Mouse (Mus musculus): ENCODE data around the gene Stxbp6. TPM values are rescaled to one million over a fixed set of nuclear protein-coding genes. Genes with fewer than 3 reads are reported as not detected.

Gene Stxbp6
- total and polyA plus RNA-seq, 3 experiments = not detected

- H3K4me1 ChIP-seq (ENCODE audit: control insufficient read depth in 1 of 2, insufficient read depth in 2 of 2, low read length in 2 of 2) = no peaks in the 10 kb centered on the region
- no peaks in the 10 kb centered on the region for H3K9me3 ChIP-seq (replicated peaks; ENCODE audit: insufficient read depth, low read length)
- no peak overlapping the region for H3K4me3 ChIP-seq (ENCODE audit: control insufficient read depth in 1 of 2, insufficient read depth in 1 of 2, low read depth in 2 of 2, low read length in 2 of 2)
- H3K27ac ChIP-seq (ENCODE audit: control insufficient read depth, low read depth, low read length) = no peak overlapping the region
- no peak for TF ChIP-seq TCF12 (IDR thresholded peaks at IDR 0.05; ENCODE audit: low read depth, low read length)
- TF ChIP-seq TBP (IDR thresholded peaks at IDR 0.05; ENCODE audit: low read depth, low read length) = no peak
- TF ChIP-seq MAZ (IDR thresholded peaks at IDR 0.05; ENCODE audit: low read depth, low read length) = no peak
- TF ChIP-seq E2F4 (IDR thresholded peaks at IDR 0.05; ENCODE audit: borderline replicate concordance, low read depth, low read length) = no peak
- no peak for TF ChIP-seq GABPA (IDR thresholded peaks at IDR 0.05; ENCODE audit: low read depth, low read length)
- TF ChIP-seq RAD21 (IDR thresholded peaks at IDR 0.05; ENCODE audit: low read depth, low read length) = no peak
- TF ChIP-seq NELFE (IDR thresholded peaks at IDR 0.05; ENCODE audit: low read depth, low read length) = no peak
- TF ChIP-seq MYB (IDR thresholded peaks at IDR 0.05; ENCODE audit: low read depth, low read length) = no peak
- TF ChIP-seq MEF2A (IDR thresholded peaks at IDR 0.05; ENCODE audit: extremely low read depth, insufficient replicate concordance, low read depth, low read length, poor library complexity, severe bottlenecking) = no peak
- TF ChIP-seq TAL1 (IDR thresholded peaks at IDR 0.05; ENCODE audit: low read length) = no peak
- no peak for TF ChIP-seq RCOR1 (IDR thresholded peaks at IDR 0.05; ENCODE audit: low read depth, low read length)
- no peak for TF ChIP-seq MYC (IDR thresholded peaks at IDR 0.05; ENCODE audit: low read depth, low read length)
- TF ChIP-seq USF1 (IDR thresholded peaks at IDR 0.05; ENCODE audit: low read depth, low read length) = no peak
- no peak for TF ChIP-seq NRF1 (IDR thresholded peaks at IDR 0.05; ENCODE audit: insufficient read depth, low read depth, low read length, poor library complexity, severe bottlenecking)
- TF ChIP-seq UBTF (IDR thresholded peaks at IDR 0.05; ENCODE audit: borderline replicate concordance, insufficient read depth, low read depth, low read length) = no peak
- TF ChIP-seq ELF1 (IDR thresholded peaks at IDR 0.05; ENCODE audit: low read depth, low read length) = no peak
- no peak for TF ChIP-seq MXI1 (IDR thresholded peaks at IDR 0.05; ENCODE audit: low read depth, low read length)
- no peak for TF ChIP-seq MAFK (IDR thresholded peaks at IDR 0.05; ENCODE audit: borderline replicate concordance, low read depth, low read length)
- no peak for TF ChIP-seq HCFC1 (IDR thresholded peaks at IDR 0.05; ENCODE audit: low read depth, low read length)
- no peak for TF ChIP-seq JUND (IDR thresholded peaks at IDR 0.05; ENCODE audit: low read depth, low read length)
- no peak for DNase-seq (ENCODE audit: low read depth, low spot score)
- no peaks in the 10 kb centered on the region for H3K36me3 ChIP-seq (ENCODE audit: control insufficient read depth in 1 of 2, insufficient read depth in 2 of 2, low read length in 2 of 2)
- no peaks in the 10 kb centered on the region for H3K27me3 ChIP-seq (ENCODE audit: control insufficient read depth in 1 of 2, insufficient read depth in 2 of 2, low read length in 2 of 2)
- no peaks in the 10 kb centered on the region for H3K79me2 ChIP-seq (ENCODE audit: control insufficient read depth, insufficient read depth, low read length, poor library complexity)
- no peak overlapping the region for H3K9ac ChIP-seq (ENCODE audit: control insufficient read depth, low read depth, low read length, poor library complexity, severe bottlenecking)
These were observed 31.9 kb downstream of the Stxbp6 start for GRCm38 (mm10) chr12:45042591-45043091.

GRCm38 (mm10) chr12:45037496-45037895, 37.0 kb downstream of the Stxbp6 start:
- DNase-seq (ENCODE audit: low read depth, low spot score) = no peak
- no peaks in the 10 kb centered on the region for H3K4me1 ChIP-seq (ENCODE audit: control insufficient read depth in 1 of 2, insufficient read depth in 2 of 2, low read length in 2 of 2)
- TF ChIP-seq TAL1 (IDR thresholded peaks at IDR 0.05; ENCODE audit: low read length) = no peak
- TF ChIP-seq MAFK (IDR thresholded peaks at IDR 0.05; ENCODE audit: borderline replicate concordance, low read depth, low read length) = no peak
- no peak for TF ChIP-seq GATA1 (IDR thresholded peaks at IDR 0.05; ENCODE audit: low read depth, low read length)
- TF ChIP-seq ZNF384 (IDR thresholded peaks at IDR 0.05; ENCODE audit: low read depth, low read length) = no peak
- TF ChIP-seq TBP (IDR thresholded peaks at IDR 0.05; ENCODE audit: low read depth, low read length) = no peak
- TF ChIP-seq MYB (IDR thresholded peaks at IDR 0.05; ENCODE audit: low read depth, low read length) = no peak
- no peak for TF ChIP-seq MAZ (IDR thresholded peaks at IDR 0.05; ENCODE audit: low read depth, low read length)
- TF ChIP-seq SIN3A (IDR thresholded peaks at IDR 0.05; ENCODE audit: low read length) = no peak
- no peak for TF ChIP-seq GABPA (IDR thresholded peaks at IDR 0.05; ENCODE audit: low read depth, low read length)
- TF ChIP-seq MXI1 (IDR thresholded peaks at IDR 0.05; ENCODE audit: low read depth, low read length) = no peak
- no peak for TF ChIP-seq MAX (IDR thresholded peaks at IDR 0.05; ENCODE audit: low read length)
- no peaks in the 10 kb centered on the region for H3K36me3 ChIP-seq (ENCODE audit: control insufficient read depth in 1 of 2, insufficient read depth in 2 of 2, low read length in 2 of 2)
- H3K9ac ChIP-seq (ENCODE audit: control insufficient read depth, low read depth, low read length, poor library complexity, severe bottlenecking) = no peak overlapping the region
- no peaks in the 10 kb centered on the region for H3K79me2 ChIP-seq (ENCODE audit: control insufficient read depth, insufficient read depth, low read length, poor library complexity)
- no peak overlapping the region for H3K4me3 ChIP-seq (ENCODE audit: control insufficient read depth in 1 of 2, insufficient read depth in 1 of 2, low read depth in 2 of 2, low read length in 2 of 2)
- H3K27me3 ChIP-seq (ENCODE audit: control insufficient read depth in 1 of 2, insufficient read depth in 2 of 2, low read length in 2 of 2) = no peaks in the 10 kb centered on the region
- H3K27ac ChIP-seq (ENCODE audit: control insufficient read depth, low read depth, low read length) = no peak overlapping the region
- H3K9me3 ChIP-seq (replicated peaks; ENCODE audit: insufficient read depth, low read length) = no peaks in the 10 kb centered on the region
